Mouse (Mus musculus) liver, embryonic 14.5 days (tissue): Measurements from ENCODE around the gene Dcakd. TPM values are rescaled to one million over a fixed set of nuclear protein-coding genes. Genes with fewer than 3 reads are reported as not detected.

ENCODE experiments used
- ATAC-seq: fragments of 200-750 bp; cut with Nextera tagmentation; 2 replicates; pipeline ENCODE4 v1.8.0; 2017; ENCODE audit warnings: moderate number of reproducible peaks, mild to moderate bottlenecking, moderate library complexity; ENCODE audit not compliant: insufficient read depth
- DNase-seq, 3 experiments: peaks; one replicate each; pipeline ENCODE4 v3.0.0-alpha.2; 2012 to 2013; ENCODE audit warnings: low read depth in 3 of 3, low spot score in 3 of 3
- H3K27ac ChIP-seq: fragments of 300-500 bp; sonication (generic); 2 replicates; pipeline ENCODE4 v1.5.1; 2014; ENCODE audit warnings: moderate library complexity, mild to moderate bottlenecking, control low read depth, inconsistent platforms
- H3K27me3 ChIP-seq: fragments of 300-500 bp; sonication (generic); 2 replicates; pipeline ENCODE4 v1.6.1; 2014; ENCODE audit warnings: mild to moderate bottlenecking, low read length, moderate library complexity; ENCODE audit not compliant: control insufficient read depth, insufficient read depth
- H3K36me3 ChIP-seq: fragments of 300-500 bp; sonication (generic); replicated peaks from 2 replicates; pipeline ENCODE4 v1.6.1; 2014; ENCODE audit warnings: low read depth; ENCODE audit not compliant: control insufficient read depth, insufficient read depth
- H3K4me1 ChIP-seq, 2 experiments: fragments of 200-500 bp in 1 of 2; fragments of 300-500 bp in 1 of 2; sonication (generic) in 1 of 2; replicated peaks; 2 replicates each; pipeline ENCODE4 v1.6.1; 2012 to 2014; ENCODE audit warnings: antibody characterized with exemption in 1 of 2, inconsistent platforms in 1 of 2, low read length in 1 of 2; ENCODE audit not compliant: control insufficient read depth in 2 of 2, insufficient read depth in 2 of 2
- H3K4me2 ChIP-seq: fragments of 300-500 bp; sonication (generic); 2 replicates; pipeline ENCODE4 v1.6.1; 2014; ENCODE audit warnings: low read depth, mild to moderate bottlenecking, control low read depth, moderate library complexity
- H3K4me3 ChIP-seq, 2 experiments: fragments of 200-500 bp in 1 of 2; fragments of 300-500 bp in 1 of 2; sonication (generic) in 1 of 2; 2 replicates each; pipeline ENCODE4 v1.5.1; 2012 to 2014; ENCODE audit warnings: low read depth in 2 of 2, low read length in 2 of 2, mild to moderate bottlenecking in 2 of 2, control low read depth in 1 of 2, inconsistent platforms in 1 of 2, moderate library complexity in 1 of 2; ENCODE audit not compliant: insufficient read depth in 1 of 2
- H3K9ac ChIP-seq: fragments of 300-500 bp; sonication (generic); replicated peaks from 2 replicates; pipeline ENCODE4 v1.6.1; 2014; ENCODE audit warnings: mild to moderate bottlenecking, control low read depth, moderate library complexity
- H3K9me3 ChIP-seq: fragments of 300-500 bp; sonication (generic); 2 replicates; pipeline ENCODE4 v1.6.1; 2016; ENCODE audit warnings: low read length, mixed read lengths; ENCODE audit not compliant: control insufficient read depth
- CTCF ChIP-seq: IDR thresholded peaks from 2 replicates; pipeline ENCODE4 v1.5.1; 2016; ENCODE audit warnings: antibody characterized with exemption, low read depth, control low read depth
- EP300 ChIP-seq: IDR thresholded peaks from 2 replicates; pipeline ENCODE4 v1.6.1; 2016; ENCODE audit warnings: antibody characterized with exemption, low read depth
- WGBS: fragments of 180-500 bp; shearing (Covaris S2); extraction: QIAGEN DNeasy Blood & Tissue Kit; methylation state at CpG from one replicate; pipeline ENCODE4 v1.1.7; 2014; ENCODE audit not compliant: insufficient replicate concordance; 5-methylcytosine and 5-hydroxymethylcytosine counted together
- polyA plus RNA-seq, 2 experiments: library from polyadenylated mRNA; depleted of rRNA in 1 of 2; stranded (reverse) in 1 of 2; unstranded in 1 of 2; fragments of >200 nt; fragmentation: Nextera tagmentation in 1 of 2; extraction: Ambion mirVana in 1 of 2; gene quantifications; 2 replicates each; pipeline versions ENCODE4 v1.2.1 to v1.2.3; 2012 to 2014

The Dcakd gene
- polyA plus RNA-seq, 2 experiments, result 25.1 to 25.7 TPM

GRCm38 (mm10) chr11:103016930-103017329 lies 11.2 kb downstream of the Dcakd start:
- Histone ChIP-seq H3K4me3 (peak overlapping the region; percentile 65 to 94), H3K27ac (peak overlapping the region; percentile 58), H3K4me2 (peak overlapping the region; percentile 92), H3K4me1 (peaks cover 2 to 13% of the 10 kb centered on the region in 2 experiments; a peak in 3 of 4 replicates), H3K27me3 (no peaks in the 10 kb centered on the region), H3K36me3 (no peaks in the 10 kb centered on the region), H3K9ac (peak overlapping the region; percentile 88), H3K9me3 (no peaks in the 10 kb centered on the region)
- ATAC-seq, result peak; percentile 99
- DNase-seq, result peak; percentile 85 to 89 (median 87)
- TF ChIP-seq CTCF (no peak), EP300 (no peak)
- WGBS, result under 1% methylated on average over 40 of the region's 41 CpGs

GRCm38 (mm10) chr11:103015881-103016825 lies 12.0 kb downstream of the Dcakd start:
- no peaks in the 10 kb centered on the region for H3K27me3 ChIP-seq
- peak overlapping the region; percentile 92 for H3K4me2 ChIP-seq
- peak overlapping the region; percentile 65 to 94 for H3K4me3 ChIP-seq
- DNase-seq (no peak), ATAC-seq (no peak)
- H3K27ac ChIP-seq, result peak overlapping the region; percentile 58
- peaks cover 2 to 13% of the 10 kb centered on the region in 2 experiments; a peak in 3 of 4 replicates for H3K4me1 ChIP-seq
- 40% methylated on average over 27 of the region's 27 CpGs for WGBS
- H3K36me3 ChIP-seq, result no peaks in the 10 kb centered on the region
- no peaks in the 10 kb centered on the region for H3K9me3 ChIP-seq
- no peak for TF ChIP-seq CTCF
- TF ChIP-seq EP300, result no peak
- H3K9ac ChIP-seq, result peak overlapping the region; percentile 88

- ATAC-seq, result no peak
- Histone ChIP-seq H3K27ac (no peak overlapping the region), H3K27me3 (no peaks in the 10 kb centered on the region), H3K4me3 (no peak overlapping the region), H3K9ac (no peak overlapping the region), H3K9me3 (no peaks in the 10 kb centered on the region), H3K36me3 (no peaks in the 10 kb centered on the region), H3K4me1 (peaks cover under 1 to 22% of the 10 kb centered on the region in 2 experiments; a peak in 3 of 4 replicates), H3K4me2 (no peak overlapping the region)
- DNase-seq, result no peak
- TF ChIP-seq EP300 (no peak), CTCF (no peak)
- 85% methylated on average over 2 of the region's 2 CpGs for WGBS
Observed at GRCm38 (mm10) chr11:103011206-103011497, 17.0 kb downstream of the Dcakd start.

GRCm38 (mm10) chr11:103010454-103011205 lies 17.5 kb downstream of the Dcakd start:
- H3K9me3 ChIP-seq, result no peaks in the 10 kb centered on the region
- no peak for DNase-seq
- WGBS, result 68% methylated on average over 13 of the region's 13 CpGs
- H3K27me3 ChIP-seq, result no peaks in the 10 kb centered on the region
- H3K27ac ChIP-seq, result no peak overlapping the region
- ATAC-seq, result no peak
- H3K36me3 ChIP-seq, result no peaks in the 10 kb centered on the region
- H3K4me3 ChIP-seq, result no peak overlapping the region
- no peak overlapping the region for H3K9ac ChIP-seq
- peaks cover 0 to 16% of the 10 kb centered on the region in 2 experiments; a peak in 2 of 4 replicates for H3K4me1 ChIP-seq
- no peak overlapping the region for H3K4me2 ChIP-seq
- no peak for TF ChIP-seq EP300
- TF ChIP-seq CTCF, result no peak

GRCm38 (mm10) chr11:103009208-103009607 lies 18.9 kb downstream of the Dcakd start:
- Histone ChIP-seq H3K27me3 (no peaks in the 10 kb centered on the region), H3K27ac (no peak overlapping the region), H3K4me3 (no peak overlapping the region), H3K36me3 (no peaks in the 10 kb centered on the region), H3K9me3 (no peaks in the 10 kb centered on the region), H3K4me1 (peaks cover 0 to 17% of the 10 kb centered on the region in 2 experiments; a peak in 2 of 4 replicates), H3K9ac (no peak overlapping the region), H3K4me2 (no peak overlapping the region)
- 82% methylated on average over 8 of the region's 8 CpGs for WGBS
- no peak for TF ChIP-seq EP300
- TF ChIP-seq CTCF, result peak; percentile 77
- DNase-seq (no peak), ATAC-seq (no peak)
